Mouse (Mus musculus): ENCODE measurements around the gene Gnb5. TPM values are rescaled to one million over a fixed set of nuclear protein-coding genes. Genes with fewer than 3 reads are reported as not detected.

The Gnb5 gene
- 100 to 1,000 TPM; 105 to 110 TPM for total RNA-seq (2021)
- long read RNA-seq, transcript Gnb5-206 (11 exons, 2,105 nt), result major isoform, 136 of 153 reads
- long read RNA-seq, partial matches to known transcripts, result 3 of 153 reads
- long read RNA-seq, other reads (novel, unspliced or antisense), result 14 of 153 reads

DNA sequence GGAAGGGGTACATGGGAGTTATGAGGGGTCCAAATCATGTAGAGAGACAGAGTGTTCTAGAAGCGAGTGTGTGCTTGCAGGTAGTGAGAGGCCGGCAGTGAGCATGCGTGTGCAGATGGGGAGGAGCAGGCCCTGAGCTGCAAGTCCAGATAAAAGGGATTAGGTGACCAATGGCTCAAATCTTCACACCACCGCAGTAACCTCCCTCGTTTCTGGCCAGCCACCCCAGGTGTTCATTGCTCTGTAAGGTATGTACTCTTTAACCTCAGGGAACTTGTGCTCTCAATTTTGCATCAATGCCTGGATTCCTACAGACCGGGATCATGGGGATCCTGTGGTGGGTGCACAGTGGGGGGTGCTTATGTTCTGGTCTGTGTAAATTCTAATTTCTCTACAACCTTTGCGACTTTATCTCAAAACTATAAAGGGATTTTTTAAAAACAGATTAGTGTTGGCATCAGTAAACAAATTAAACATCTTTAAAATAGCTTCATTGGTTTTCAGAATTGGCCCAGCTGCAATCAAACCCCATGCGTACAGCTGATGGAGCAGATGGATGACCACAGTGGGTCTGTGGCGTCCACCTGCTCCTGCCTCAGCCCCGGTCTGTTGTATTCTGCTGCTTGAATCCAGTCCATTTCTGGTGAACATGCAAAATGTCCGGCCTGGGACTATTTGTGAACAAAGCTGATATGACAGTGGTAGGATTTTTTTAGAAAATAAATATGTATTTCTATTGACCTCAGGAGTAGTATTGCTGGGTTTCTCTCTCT is at the start of gene Gnb5:
Gene Gnb5, plus strand, starts transcription at position 163 of the 773 bp plus-strand sequence.
- DNase-seq (ENCODE audit: low spot score in 2 of 2), result no peak

DNA sequence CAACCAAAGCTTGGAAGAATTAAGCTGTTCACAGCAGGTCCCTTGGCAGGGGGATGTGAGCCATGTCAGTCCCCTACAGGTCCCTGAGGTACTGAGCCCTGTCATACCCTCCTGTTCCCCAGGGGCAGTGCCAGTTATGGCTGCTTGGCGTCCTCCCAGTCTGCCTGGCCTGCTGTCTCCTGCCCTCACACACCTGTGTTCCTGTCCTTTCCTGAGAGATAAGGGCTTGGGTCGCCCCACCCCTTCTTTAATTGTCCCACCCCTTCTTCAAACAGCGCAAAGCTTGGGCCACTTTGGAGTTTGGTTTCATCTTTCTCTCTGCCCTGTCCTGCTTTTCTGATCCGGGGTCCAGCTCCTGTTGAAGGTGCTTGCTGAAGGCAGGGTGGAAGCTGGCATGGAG is 47.3 kb upstream of the Gnb5 start:
- no peak for DNase-seq (ENCODE audit: low spot score in 2 of 2)

DNA sequence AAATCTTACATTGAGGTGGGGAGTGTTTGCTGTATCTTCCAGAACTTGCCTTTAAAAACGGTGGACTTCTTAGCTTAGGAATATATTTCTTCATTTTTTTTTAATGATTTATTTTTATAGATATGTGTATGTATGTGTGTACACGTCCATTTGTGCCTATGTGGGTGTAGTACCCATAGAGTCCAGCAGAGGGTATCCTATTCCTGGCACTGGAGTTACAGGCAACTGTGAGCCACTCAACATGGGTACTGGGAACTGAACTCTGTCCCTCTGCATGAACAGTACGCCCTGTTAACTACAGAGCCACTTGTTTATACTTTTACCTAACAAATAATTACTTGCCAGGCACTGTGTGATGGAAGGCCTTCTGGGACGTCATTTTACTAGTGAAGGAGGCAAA is 46.4 kb upstream of the Gnb5 start:
- DNase-seq (ENCODE audit: low spot score in 2 of 2), result no peak

DNA sequence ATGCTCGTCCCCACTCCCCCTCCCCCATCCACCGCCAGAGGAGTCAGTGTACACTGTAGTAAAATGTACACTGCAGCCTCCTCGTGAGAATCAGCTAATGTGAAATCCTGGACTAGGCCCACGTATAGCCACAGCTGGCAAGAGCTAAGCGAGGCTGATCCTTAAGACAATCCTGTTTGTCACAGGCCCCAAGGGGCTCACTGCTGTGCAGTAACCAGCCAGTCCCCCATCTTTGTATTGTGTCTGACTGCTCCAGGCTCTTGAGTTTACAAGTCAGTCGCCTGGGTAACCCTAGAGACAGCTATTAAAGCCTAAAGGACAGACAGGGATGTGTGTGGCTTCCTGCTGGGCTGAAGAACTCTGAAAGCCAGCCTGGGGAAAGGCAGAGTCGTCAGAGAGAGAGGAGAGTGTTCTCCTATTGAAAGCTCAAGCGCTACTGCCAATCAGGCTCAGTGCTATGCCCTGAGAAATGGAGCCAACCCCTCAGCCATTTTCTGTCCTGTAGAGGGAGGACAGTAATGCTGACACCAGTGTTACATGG is 44.7 kb upstream of the Gnb5 start:
- DNase-seq (ENCODE audit: low spot score in 2 of 2), result no peak

DNA sequence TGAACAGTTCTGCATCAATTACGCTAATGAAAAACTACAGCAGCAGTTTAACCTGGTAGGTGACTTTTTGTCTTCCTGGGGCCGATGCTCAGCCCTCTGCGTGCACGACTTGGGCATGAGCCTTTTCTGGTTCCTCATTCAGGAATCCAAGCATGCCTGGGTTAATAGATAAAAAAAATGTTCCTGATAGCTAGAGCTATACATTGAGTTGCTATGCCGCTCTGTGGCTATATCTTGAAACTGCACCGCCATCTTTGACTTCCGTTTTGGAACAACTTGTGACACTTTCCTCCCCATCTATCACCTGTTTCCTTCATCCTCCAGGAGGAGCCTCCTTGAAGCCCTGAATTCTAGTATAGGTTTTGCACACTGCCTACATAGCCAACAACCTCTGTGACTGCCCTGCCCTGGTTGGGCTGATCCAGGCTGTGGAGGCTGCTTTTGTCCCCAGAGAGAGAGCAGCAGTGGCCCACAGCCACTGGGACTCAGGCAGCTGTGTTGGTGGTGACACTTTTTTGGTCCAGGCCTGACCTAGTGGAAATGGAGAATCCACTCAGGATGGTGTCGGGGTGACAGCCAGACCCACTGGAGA is 43.8 kb upstream of the Gnb5 start:
- DNase-seq (ENCODE audit: low spot score in 2 of 2), result no peak

DNA sequence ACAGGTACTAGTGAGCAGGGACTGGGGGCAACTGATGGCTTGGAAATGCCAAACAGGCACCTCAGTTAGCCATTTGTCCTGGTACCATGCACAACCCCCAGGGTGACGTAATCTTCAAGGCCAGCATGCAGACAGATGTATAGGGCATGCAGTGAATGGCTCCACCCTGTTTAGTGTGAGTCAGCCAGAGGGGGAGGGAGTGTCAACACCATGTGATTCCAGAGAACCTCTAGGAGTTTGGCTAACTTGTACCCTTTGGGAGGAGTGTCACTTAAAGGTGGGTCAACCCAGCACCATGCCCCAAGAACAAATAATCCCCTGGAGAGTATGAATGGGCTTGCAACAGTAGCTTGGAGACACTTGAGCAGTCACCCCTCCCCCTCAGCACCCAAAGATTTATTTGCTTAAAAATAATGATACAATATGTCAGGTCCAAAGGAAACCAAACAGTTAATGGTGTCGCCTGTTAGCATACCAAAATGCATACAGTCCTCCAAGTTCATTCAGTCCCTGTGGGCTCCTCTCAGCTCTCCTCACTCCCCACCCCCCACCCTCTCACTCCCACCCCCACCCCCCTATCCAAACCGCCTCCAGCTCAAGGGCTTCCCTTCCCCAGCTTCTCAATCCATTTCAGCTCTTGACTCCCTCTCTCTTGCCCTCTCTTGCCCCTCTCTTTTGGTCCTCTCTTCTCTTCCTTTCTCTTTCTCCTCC is 41.9 kb upstream of the Gnb5 start:
- DNase-seq (ENCODE audit: low spot score in 2 of 2), result no peak

DNA sequence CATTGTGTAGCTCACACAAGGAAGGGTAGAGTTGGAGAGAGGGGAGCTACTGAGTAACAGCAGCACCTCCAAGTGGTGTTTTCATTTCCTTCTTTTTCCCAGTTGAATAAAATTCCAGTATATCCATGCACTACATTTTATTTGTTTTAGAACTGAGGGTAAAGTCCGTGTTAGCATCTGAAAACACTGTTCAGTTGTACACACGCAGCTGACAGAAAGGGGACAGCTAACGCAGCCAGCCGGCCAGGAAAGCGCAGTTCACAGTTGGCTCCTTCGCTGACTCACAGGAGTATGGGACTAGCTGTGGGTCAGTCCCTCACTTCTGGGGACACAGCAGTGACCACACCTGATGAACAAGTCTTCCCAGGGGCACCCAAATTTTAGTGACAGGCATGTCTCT is 38.9 kb upstream of the Gnb5 start:
- no peak for DNase-seq (ENCODE audit: low spot score in 2 of 2)

DNA sequence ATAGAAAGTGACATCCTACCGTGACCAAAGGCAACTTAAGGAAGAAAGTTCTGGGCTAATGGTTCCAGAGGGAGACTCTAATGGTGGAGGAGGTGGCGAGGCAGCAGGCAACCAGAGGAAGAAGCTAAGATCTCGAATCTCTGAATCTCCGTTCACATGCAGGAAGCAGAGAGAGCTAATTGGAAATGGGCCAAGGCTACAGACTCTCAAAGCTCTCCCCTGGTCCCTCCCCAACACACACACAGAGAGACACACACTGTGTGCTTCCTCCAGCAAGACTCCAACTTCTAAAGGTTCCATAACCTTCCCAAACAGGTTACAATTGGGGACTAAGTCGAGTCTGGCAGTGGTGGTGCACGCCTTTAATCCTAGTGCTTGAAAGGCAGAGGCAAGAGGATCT is 35.7 kb upstream of the Gnb5 start:
- no peak for DNase-seq (ENCODE audit: low spot score in 2 of 2)

DNA sequence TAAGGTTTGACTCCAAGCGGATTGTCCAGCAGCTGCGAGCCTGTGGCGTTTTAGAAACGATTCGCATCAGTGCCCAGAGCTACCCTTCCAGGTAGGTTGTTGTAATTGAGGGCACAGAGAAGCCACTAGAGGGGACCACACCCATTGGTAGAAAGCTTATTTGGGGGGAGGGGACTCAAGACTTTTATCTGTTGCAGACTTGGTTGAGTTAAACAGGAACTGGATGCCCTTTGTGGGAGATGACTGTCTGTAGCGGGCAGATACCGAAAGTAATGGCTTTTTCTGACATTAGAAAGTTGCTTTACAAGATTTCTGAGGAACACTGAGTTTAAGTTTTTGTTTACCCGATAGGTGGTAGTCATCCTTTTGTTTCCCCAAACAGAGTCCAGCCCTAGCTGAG is 34.5 kb upstream of the Gnb5 start:
- DNase-seq (ENCODE audit: low spot score in 2 of 2), result no peak

DNA sequence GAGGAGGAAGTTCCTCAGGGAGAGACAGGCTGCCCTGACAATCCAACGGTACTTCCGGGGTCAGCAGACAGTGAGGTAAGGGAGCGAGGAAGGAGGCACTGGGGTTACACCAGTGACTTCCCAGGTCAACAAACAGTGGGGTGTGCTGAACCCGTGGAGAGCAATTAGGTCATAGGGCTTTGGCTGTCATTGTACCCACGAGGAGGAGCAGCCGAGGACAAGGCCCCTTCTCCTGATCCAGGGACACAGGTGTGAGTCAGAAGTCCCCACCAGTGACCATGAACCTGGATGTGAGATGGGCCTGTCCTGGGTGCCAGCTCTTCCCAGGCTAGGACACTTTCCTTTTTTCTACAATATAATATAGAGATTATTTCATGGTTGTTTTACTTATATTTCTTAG is 32.4 kb upstream of the Gnb5 start:
- no peak for DNase-seq (ENCODE audit: low spot score in 2 of 2)

DNA sequence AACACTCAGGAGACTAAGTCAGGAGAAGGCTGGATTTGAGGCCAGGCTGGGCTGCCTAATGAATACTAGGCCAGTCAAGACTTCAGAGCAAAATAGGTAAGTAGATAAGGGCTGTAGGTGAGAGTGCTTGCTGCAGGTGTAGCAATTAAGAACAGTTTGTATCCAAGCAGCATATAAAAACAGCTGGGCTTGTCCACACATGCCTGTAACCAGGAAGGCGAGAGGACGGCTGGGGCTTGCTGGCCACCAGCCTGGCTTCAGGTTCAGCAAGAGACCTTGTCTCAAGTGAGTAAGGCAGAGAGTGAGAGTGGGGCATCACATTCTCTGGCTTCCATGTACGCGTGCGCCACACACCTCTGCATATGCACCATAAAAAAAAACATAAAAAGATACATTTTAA is 31.6 kb upstream of the Gnb5 start:
- DNase-seq (ENCODE audit: low spot score in 2 of 2), result no peak

DNA sequence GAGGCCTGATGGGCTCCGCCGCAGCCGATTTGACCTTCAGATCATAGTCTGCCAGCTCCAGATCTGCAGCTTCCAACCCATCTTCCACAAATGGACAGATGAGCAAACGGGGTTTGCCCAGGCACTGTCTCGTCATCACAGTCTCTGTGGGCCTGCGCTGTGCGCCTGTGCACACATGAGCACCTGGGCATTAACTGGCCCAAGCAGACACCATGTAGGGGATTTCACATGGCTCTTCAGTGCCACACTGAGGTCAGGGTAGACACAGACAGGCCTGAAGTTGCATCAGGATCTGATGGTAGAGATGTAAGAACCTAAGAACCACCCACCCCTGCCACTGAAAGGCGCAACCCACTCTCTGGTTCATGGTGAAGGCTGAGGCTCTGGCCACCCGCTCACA is 31.0 kb upstream of the Gnb5 start:
- no peak for DNase-seq (ENCODE audit: low spot score in 2 of 2)

DNA sequence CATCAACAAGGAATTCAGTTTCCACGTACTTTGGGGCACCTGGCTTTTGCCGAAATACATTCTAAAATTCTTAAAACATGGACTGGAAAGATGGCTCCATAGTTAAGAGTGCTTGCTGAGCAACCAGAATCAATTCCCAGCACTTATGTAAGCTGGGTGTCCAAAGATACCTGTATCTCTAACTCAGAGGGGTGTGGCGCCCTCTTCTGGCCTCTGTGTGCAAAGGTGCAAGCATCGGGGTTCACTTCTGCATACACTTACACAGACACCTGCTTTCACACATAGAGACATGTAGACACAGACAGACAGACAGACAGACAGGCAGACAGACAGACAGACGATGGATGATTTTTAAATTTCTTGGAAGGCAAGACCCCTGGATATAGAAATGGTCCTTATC is 25.3 kb upstream of the Gnb5 start:
- peak in 1 of 2 experiments; percentile 49 for DNase-seq (ENCODE audit: low spot score in 2 of 2)

DNA sequence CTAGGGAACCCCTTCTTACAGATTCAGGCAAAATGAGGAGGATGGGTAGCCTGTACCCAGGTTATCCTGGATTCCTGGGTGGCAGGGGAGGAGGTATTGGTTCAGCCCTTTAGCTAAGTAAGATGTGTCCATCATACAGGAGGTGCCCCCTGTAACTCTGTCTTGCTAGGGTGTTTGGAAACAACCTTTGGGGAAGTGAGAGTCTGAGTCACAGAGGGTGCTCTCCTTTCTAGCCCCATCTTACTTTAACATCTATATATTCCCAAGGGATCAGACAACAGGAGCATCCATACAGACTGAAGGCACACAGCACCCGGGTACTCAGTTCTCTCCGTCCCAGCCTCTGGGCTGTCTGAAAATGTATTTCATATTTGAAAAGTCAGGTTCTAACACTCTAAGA is 23.9 kb upstream of the Gnb5 start:
- no peak for DNase-seq (ENCODE audit: low spot score in 2 of 2)

DNA sequence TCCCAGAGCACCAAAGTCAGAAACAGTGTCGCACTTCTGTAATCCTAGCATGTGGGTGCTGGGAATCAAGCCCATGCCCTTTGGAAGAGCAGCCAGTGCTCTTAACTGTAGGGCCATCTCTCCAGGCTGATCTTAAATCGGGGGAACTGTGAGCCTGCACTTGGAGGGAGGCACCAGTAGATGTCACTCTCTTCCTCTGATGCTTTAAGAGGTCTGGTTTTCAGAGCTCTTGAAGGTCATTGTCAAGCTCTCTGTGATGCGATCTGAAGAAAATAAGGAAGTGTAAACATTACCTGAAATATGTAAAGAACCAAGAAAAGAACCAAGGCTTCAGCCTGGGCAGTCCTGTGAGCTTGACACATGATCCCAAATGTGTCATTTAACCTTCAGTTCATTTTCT is 23.3 kb upstream of the Gnb5 start:
- peak; percentile 60 to 69 for DNase-seq (ENCODE audit: low spot score in 2 of 2)

DNA sequence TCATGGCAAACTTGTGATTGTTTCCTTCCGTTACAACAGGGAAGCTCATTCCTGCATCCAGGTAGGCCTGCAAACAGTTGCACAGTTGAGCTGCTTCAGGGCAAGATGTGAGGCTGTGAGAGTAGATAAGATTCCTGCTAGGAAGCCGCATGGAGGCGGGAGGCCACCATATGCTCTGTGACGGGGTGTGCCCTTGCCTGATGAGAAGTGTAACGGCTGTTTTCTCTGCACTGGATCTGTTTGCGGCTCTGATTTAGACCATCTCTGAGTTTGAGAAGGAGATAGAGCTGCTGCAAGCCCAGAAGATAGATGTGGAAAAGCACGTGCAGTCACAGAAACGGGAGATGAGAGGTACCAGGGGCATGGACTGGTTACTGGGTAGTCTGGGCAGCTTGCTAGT is 22.5 kb upstream of the Gnb5 start:
- DNase-seq (ENCODE audit: low spot score in 2 of 2), result no peak

DNA sequence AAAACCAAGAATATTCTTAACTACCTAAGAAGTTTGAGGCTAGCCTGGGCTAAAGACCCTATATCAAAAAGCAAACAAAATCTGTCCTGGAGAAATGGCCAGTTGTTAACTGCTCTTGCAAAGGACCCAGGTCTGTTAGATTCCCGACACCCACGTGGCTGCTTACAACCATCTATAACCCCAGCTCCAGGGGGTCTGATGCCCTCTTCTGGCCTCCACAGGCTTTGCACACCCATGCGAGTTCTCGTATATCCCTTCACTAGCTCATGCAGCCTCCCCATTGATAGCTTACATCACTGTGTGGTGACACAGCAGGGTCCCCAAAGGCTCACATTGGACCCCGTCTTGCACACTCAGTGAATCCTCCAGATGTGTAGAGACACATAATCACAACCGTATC is 20.7 kb upstream of the Gnb5 start:
- DNase-seq (ENCODE audit: low spot score in 2 of 2), result no peak

DNA sequence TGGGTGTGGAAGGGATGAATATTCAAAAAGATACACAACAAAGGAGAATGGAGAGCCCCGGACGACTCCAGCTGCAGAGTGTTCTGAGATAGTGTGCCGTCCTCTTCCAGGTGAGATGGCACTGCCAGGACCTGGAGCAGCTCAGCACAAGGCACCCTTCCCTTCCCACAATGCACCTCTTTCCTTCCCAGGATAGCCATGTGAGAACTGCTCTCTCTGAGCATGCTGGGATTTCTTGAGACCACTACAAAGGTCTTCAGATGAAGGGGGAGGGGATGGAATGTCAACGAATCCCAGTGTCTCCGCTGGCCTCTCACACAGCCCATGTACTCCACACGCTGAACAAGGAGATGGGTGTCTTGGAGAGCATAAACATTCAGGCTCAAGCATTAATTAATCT is 18.5 kb upstream of the Gnb5 start:
- DNase-seq (ENCODE audit: low spot score in 2 of 2), result no peak

DNA sequence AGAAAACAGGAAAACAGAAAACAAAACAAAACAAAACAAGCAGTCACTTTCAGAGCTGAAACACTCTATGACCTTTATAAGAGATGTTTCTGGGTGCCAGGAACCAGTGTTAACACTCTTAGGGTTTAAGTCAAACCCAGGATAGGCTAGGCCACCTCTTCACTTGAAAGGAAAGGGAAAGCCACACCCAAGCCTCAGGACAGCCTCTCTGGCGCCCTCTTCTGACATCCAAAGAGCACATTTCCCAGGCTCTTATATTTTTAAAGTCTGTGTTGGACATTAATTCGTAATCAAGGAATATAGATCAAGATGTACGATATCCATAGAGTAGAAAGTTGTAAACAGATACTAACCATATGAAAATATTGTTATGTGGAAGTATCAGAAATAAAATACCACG is 16.5 kb upstream of the Gnb5 start:
- DNase-seq (ENCODE audit: low spot score in 2 of 2), result no peak

DNA sequence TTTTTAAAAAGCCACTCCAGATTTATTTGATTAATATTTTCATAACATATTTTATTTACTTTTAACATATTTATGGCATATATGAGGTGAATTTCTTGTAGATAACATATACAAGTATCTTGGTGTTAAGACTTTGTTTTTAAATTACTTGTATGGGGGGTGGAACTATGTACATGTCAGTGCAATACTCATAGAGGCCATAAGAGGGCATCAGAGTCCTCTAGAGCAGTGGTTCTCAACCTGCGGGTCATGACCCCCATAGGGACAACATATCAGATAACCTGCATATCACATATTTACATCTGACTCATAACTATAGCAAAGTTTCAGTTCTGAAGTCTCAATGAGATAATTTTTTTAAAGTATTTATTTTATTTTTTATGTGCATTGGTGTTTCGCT is 6.7 kb upstream of the Gnb5 start:
- no peak for DNase-seq (ENCODE audit: low spot score in 2 of 2)

DNA sequence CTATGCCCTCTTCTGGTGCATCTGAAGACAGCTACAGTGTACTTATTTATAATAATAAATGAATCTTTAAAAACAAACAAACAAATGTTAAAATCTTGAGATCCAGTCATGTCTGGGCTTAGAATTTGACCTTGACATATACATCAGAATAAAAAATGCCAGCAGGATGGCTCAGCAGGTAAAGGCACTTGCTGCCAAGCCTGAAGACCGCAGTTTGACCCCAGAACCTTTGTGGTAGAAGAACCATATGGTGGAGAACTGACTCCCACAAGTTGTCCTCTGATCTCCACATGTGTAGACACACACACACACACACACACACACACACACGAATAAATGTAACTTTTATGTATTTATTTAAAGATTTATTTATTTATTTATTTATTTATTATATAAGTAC is 3.1 kb upstream of the Gnb5 start:
- no peak for DNase-seq (ENCODE audit: low spot score in 2 of 2)

DNA sequence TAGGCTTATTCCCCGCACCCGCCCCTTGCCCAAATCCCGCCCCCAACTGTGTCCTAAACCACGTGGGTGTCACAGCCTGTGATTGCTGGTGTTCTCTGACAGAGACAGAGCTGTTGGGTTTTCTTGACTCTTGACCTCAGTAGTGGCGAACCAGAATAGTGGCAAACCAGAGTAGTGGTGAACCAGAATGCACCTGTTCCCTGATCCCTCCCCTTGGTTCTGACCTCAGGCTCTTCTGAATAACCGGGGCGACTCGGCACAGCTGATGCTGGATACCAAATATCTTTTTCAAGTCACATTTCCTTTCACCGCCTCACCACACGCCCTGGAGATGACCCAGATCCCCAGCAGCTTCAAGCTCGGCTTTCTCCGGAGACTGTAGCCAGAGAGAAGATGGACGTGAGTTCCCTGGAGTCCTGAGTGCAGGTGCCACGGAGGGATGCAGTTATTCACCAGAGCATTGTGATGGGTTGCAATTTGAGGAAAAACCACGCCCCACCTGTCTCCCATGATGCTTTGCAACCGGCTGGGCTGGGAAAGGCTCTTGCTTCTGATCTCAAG is 2.3 kb upstream of the Gnb5 start:
- DNase-seq (ENCODE audit: low spot score in 2 of 2), result no peak

All from layer of hippocampus, postnatal 10 days (tissue).